Mouse (Mus musculus): Measurements from ENCODE around the gene Ccdc47.

DNA sequence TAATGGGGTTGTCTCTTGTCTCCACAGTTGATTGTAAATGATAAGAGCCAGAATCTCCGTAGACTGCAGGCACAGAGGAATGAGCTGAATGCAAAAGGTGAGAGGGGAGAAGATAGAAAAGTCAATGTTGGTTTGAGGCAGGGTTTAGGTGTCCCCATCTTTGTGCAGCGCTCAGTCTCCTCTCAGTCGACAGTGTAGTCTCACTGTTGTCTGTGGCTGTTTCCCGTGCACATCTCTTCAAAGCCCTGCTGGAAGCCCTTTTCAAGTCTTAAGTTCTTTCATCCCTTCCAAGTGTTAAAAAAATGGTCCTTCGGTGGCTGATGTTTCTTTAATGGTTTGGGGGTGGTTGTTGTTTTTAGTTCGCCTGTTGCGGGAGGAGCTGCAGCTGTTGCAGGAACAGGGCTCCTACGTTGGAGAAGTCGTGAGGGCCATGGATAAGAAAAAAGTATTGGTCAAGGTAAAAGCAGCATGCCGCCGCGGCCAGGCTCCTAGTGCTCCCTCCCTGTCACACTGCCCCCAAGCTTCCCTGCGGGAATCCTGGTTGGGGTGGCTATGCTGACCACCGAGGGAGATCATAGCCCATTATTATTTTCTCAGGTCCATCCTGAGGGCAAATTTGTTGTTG is 44.8 kb upstream of the Ccdc47 start:
- TF ChIP-seq POLR2A (IDR thresholded peaks at IDR 0.05; ENCODE audit: low read depth, low read length) (no peak), CTCF (IDR thresholded peaks at IDR 0.05; ENCODE audit: extremely low read depth, insufficient read length, insufficient replicate concordance, low read depth, low read length) (no peak)
